Mouse (Mus musculus) CD8-positive naive resting alpha-beta T cell, adult 2 months (primary cell): ENCODE data around the gene Grhpr.
"Not testable (repeated sequence)": the region's sequence is repeated elsewhere in the genome, so short reads cannot be mapped to it uniquely, and the experiment has no call there.

Source experiments
- DNase-seq, 2 experiments: peaks; one replicate each; pipeline ENCODE4 v3.0.0; 2022; ENCODE audit warnings: low read depth in 2 of 2, low spot score in 2 of 2

The Grhpr gene

GRCm38 (mm10) chr4:45013031-45013431, 31.8 kb downstream of the Grhpr start:
- no peak for DNase-seq

- no peak for DNase-seq
Measured at GRCm38 (mm10) chr4:45013537-45013936, 32.3 kb downstream of the Grhpr start.

DNA sequence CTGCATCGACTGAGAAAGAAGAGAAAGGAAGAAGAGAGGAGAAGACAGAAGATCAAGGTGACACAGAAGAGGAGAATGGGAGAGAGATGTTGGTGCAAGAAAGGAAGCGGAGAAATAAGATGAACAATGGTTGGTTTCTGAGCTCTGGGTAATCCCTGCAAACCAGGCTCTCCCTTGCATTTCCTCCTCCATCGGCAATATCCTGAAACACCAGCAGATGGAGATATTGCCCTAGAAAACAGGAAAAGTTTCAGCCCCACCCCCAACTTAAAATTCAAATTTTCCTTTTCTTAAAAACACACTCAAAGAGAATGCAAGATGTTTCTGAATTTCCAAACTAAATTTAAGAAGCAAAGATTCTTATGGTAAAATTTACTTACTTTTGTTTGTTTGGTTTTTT, 34.4 kb downstream of the Grhpr start:
- DNase-seq: peak; percentile 21 to 46

- peak; percentile 81 to 92 for DNase-seq
Measured at GRCm38 (mm10) chr4:45018452-45018980, 37.3 kb downstream of the Grhpr start, which contains the start of gene Polr1e. Polr1e (plus strand) TSS chr4:45018583.

DNA sequence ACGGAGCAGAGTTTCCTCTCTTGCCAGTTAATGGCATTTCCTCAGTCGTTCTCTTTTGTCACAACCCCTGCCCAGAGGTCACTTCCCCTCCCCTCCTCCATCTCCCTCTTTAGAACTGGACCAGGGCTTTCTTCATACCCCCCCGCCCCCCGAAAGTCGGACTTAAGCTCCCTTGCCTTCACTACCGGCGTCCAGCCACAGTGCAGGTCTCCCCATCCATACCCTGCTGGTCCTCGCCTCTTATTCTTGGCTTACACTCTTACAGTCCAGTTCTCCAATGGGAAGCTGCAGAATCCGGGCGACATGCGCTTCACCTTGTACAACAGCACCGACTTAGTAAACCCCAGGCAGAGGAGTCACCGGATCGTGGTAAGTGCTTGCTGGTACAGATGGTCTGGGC, 37.8 kb downstream of the Grhpr start:
- no peak for DNase-seq

GRCm38 (mm10) chr4:45026459-45026858, 45.3 kb downstream of the Grhpr start:
- DNase-seq: no peak

DNA sequence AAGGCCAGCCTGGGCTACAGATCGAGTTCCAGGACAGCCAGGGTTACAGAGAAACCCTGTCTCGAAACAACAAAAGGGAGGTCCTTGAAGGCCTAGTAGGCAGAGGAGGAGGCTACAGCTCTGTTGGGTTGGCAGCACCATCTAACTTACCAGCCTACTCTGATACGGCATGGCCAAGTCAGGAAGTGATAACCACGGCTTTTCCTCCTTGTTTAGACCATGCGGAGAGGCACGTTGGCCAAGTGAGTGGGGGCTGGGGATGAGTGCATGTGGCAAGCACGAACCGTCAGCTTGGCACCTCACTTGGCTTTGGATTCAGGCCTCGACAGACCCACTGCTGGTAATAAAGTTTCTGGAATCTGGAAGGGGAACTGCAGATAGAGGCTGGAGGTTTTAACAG, 51.4 kb downstream of the Grhpr start:
- DNase-seq: no peak

DNA sequence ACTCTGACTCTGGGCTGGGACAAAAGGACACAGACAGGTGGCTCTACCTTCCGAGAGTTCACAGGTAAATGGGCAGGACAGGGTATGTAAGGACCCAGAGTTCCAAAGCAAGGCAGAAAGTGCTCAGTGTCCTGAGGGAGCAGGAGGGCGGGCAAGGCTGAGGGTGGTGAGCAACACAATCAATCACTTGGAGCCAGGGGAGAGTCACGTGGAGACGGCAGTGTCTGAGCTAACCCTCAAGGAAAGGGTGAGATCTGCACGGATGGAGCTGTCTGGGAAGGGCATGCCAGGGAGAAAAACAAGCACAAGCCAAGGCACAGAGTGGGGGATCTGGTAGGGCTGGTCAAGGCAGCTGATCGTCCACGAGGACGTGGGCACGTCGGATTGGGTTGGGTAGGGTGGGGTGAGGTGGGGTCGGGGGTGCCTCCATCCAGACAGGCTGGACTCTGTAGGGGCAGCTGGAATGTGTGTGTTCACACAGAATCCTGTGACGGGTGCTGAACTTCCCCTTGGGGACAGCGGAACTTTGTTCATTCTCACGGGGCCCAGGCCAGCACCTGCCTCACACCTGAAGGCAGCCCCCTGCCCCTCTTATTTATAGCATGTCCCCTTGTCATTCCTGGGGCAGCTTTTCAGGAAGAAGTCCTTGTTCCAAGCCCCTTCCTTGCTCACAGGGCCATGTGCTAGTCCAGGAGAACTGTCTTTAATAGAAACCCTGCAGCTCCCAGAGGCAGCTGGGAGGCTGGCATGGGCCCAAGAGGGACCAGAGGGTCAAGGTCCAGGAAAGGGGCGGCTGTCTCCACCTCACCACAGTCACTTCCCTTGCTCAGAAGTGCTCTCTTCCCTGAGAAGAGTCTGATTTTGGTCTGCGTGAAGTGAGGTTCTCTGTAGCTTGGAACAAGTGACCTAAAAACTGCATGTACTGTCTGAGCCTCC, 53.8 kb downstream of the Grhpr start:
- DNase-seq: no peak

- DNase-seq: no peak
Measured at GRCm38 (mm10) chr4:45036048-45036447, 54.9 kb downstream of the Grhpr start.

DNA sequence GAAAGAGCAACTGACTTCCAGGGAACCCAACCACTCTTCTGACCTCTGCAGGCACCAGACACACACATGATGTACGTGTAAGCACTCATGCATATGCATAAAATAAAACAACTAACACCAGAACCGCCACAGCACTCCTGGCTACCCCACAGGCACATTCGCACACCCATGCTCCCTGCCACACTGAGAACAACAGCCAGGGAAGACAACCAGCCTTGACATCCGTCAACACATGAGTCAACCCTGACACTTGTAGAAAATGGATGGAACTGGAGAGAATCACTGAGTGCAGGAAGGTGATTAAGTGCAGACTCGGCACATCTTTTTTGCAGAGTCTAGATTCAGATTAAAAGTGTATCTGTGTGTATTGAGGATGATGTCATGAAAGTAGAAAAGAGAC, 55.4 kb downstream of the Grhpr start:
- DNase-seq: no peak

DNA sequence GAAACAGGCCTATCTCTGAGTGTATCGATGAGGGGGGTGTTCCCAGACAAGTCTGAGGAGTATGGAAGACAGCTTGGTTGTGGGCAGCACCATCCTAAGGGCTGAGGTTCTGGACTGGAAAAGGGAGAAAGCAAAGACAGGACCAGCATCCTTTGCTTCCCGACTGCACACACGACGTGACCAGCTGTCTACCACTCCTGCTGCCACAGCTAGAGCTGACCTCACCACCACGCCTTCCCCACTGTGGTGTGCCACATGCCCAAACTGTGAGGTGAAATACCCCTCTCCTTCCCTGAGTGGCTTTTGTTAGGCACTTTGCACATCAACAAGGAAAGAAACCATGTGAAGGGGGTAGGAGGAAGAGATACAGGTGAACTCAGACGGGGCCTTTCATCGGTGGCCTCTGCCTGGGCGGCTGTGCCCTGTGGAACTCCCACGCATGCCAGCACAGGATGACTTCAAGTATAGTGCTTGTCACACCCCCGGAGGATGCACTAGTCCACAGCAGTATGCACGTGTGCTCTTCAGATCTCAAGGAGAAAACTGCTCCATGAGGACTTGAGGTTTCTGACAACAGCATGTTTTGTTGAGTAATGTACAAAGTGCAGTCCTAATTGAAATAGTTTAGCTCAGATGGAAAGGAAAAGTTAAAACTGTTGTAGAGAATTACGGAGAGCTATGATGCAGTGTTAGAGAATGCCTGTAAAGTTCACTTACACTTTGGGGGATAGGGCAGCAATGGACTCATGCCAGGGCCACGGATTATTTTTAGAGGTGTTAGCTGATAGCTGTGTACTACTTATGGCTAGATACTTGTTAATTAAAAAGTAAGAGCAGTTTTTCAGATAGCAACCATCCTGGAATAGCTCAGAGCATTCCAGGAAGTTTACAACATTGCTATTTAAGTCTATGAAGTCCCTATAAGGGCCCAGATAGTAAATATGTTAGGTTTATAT, 56.5 kb downstream of the Grhpr start:
- no peak for DNase-seq

DNA sequence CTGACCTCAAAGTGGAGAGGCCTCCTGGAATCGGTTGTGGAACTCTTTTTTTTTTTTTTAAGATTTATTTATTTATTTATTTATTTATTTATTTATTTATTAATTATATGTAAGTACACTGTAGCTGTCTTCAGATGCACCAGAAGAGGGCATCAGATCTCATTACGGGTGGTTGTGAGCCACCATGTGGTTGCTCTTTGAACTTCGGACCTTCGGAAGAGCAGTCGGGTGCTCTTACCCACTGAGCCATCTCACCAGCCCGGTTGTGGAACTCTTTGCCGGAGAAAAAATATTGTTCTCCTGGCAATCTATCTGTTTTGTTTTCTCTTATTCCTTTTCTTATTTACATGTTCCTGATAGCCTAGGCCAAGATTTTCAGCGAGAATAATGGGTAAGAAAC, 57.7 kb downstream of the Grhpr start:
- DNase-seq: not testable (repeated sequence)

- not testable (repeated sequence) for DNase-seq
Measured at GRCm38 (mm10) chr4:45039546-45039945, 58.4 kb downstream of the Grhpr start.
